Mouse (Mus musculus): ENCODE results near the gene Otor. TPM values are rescaled to one million over a fixed set of nuclear protein-coding genes. Genes with fewer than 3 reads are reported as not detected.

Otor gene
- polyA plus RNA-seq, 1 experiment from 2014 or later: 0.59 TPM

- WGBS: 50% methylated on average over 3 of the region's 3 CpGs
- no peaks in the 10 kb centered on the region for H3K9me3 ChIP-seq (ENCODE audit: control insufficient read depth, low read length)
- H3K4me3 ChIP-seq (ENCODE audit: low read depth, low read length): peak overlapping the region; percentile 4; the same call in 1 of the 2 replicates
- H3K4me2 ChIP-seq (replicated peaks; ENCODE audit: low read depth): no peak overlapping the region
- ATAC-seq (ENCODE audit: low FRiP score, low TSS enrichment): no peak
- H3K36me3 ChIP-seq (ENCODE audit: control insufficient read depth, insufficient read depth, low read length): no peaks in the 10 kb centered on the region
- no peak overlapping the region for H3K27ac ChIP-seq (replicated peaks)
- H3K27me3 ChIP-seq (ENCODE audit: control insufficient read depth, insufficient read depth, low read length): no peaks in the 10 kb centered on the region
- no peak for TF ChIP-seq CTCF (IDR thresholded peaks at IDR 0.05; ENCODE audit: low read depth)
- TF ChIP-seq EP300 (optimal IDR thresholded peaks at IDR 0.05): no peak
- H3K9ac ChIP-seq (ENCODE audit: low read length): no peak overlapping the region
- H3K4me1 ChIP-seq (replicated peaks; ENCODE audit: control insufficient read depth, insufficient read depth): no peaks in the 10 kb centered on the region
- DNase-seq (ENCODE audit: low spot score): no peak
Measured at GRCm38 (mm10) chr2:143081693-143082092, 3.4 kb downstream of the Otor start.

DNA sequence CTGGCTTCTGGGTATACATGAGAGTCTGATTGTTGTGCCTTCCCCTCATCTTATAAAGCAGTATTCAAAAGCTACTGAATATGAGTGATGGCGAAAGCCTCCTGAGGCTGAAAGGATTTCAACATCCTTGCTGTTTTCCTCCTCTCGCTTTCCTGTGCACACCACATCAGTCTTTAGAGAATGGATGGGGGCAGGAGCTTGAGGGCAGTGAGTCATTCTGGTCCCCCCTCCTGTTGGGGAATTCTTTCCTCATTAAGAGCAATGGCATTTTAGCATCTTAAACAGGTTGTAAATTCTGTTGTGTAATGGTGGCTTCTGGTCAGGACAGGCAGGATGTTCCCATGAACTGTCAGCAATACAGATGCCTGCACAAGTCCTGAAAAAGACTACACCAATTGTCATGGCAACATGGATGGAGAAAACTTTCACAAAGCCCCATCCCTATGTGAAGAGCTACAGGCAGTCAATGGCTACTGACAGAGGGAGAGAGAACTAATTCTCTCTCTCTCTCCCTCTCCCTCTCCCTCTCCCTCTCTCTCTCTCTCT, 6.7 kb downstream of the Otor start:
- Histone ChIP-seq H3K27me3 (ENCODE audit: control insufficient read depth, insufficient read depth, low read length) (no peaks in the 10 kb centered on the region), H3K9me3 (ENCODE audit: control insufficient read depth, low read length) (no peaks in the 10 kb centered on the region), H3K9ac (ENCODE audit: low read length) (no peak overlapping the region), H3K4me1 (replicated peaks; ENCODE audit: control insufficient read depth, insufficient read depth) (no peaks in the 10 kb centered on the region), H3K4me3 (ENCODE audit: low read depth, low read length) (no peak overlapping the region), H3K4me2 (replicated peaks; ENCODE audit: low read depth) (no peak overlapping the region), H3K27ac (replicated peaks) (no peak overlapping the region), H3K36me3 (ENCODE audit: control insufficient read depth, insufficient read depth, low read length) (no peaks in the 10 kb centered on the region)
- DNase-seq (ENCODE audit: low spot score) (no peak), ATAC-seq (ENCODE audit: low FRiP score, low TSS enrichment) (no peak)
- TF ChIP-seq CTCF (IDR thresholded peaks at IDR 0.05; ENCODE audit: low read depth) (no peak), EP300 (optimal IDR thresholded peaks at IDR 0.05) (no peak)
- 57% methylated on average over 2 of the region's 2 CpGs for WGBS

DNA sequence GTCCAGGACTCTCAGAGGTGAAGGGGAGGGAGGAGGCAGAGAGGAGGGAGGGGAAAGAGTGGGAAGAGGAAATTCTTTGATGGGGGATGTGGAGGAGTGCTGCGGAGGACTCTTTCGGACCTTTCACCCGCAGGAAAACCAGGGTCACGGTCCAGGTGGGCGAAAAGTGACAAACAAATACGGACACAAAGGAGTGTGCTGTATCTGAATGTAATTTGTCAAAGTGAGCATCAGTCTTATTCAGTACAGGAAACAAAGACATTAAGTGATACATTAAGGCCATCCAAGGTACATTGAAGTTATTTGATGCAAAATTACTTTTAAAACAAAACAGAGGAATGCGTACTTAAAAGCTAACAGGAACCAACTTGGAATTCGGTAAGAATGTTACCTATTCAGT, 11.6 kb downstream of the Otor start:
- H3K27ac ChIP-seq (replicated peaks): no peak overlapping the region
- H3K4me1 ChIP-seq (replicated peaks; ENCODE audit: control insufficient read depth, insufficient read depth): no peaks in the 10 kb centered on the region
- H3K9ac ChIP-seq (ENCODE audit: low read length): no peak overlapping the region
- no peak for DNase-seq (ENCODE audit: low spot score)
- H3K27me3 ChIP-seq (ENCODE audit: control insufficient read depth, insufficient read depth, low read length): no peaks in the 10 kb centered on the region
- no peak overlapping the region for H3K4me3 ChIP-seq (ENCODE audit: low read depth, low read length)
- WGBS: 46% methylated on average over 8 of the region's 8 CpGs
- no peaks in the 10 kb centered on the region for H3K36me3 ChIP-seq (ENCODE audit: control insufficient read depth, insufficient read depth, low read length)
- H3K9me3 ChIP-seq (ENCODE audit: control insufficient read depth, low read length): no peaks in the 10 kb centered on the region
- no peak overlapping the region for H3K4me2 ChIP-seq (replicated peaks; ENCODE audit: low read depth)
- TF ChIP-seq EP300 (optimal IDR thresholded peaks at IDR 0.05) (no peak), CTCF (IDR thresholded peaks at IDR 0.05; ENCODE audit: low read depth) (no peak)
- ATAC-seq (ENCODE audit: low FRiP score, low TSS enrichment): no peak

GRCm38 (mm10) chr2:143093726-143094125, 15.5 kb downstream of the Otor start:
- peak; percentile 52 for DNase-seq (ENCODE audit: low spot score)
- Histone ChIP-seq H3K9ac (ENCODE audit: low read length) (no peak overlapping the region), H3K36me3 (ENCODE audit: control insufficient read depth, insufficient read depth, low read length) (no peaks in the 10 kb centered on the region), H3K9me3 (ENCODE audit: control insufficient read depth, low read length) (no peaks in the 10 kb centered on the region), H3K27me3 (ENCODE audit: control insufficient read depth, insufficient read depth, low read length) (no peaks in the 10 kb centered on the region), H3K4me2 (replicated peaks; ENCODE audit: low read depth) (no peak overlapping the region), H3K27ac (replicated peaks) (no peak overlapping the region), H3K4me1 (replicated peaks; ENCODE audit: control insufficient read depth, insufficient read depth) (no peaks in the 10 kb centered on the region), H3K4me3 (ENCODE audit: low read depth, low read length) (no peak overlapping the region)
- TF ChIP-seq CTCF (IDR thresholded peaks at IDR 0.05; ENCODE audit: low read depth) (peak; percentile 87), EP300 (optimal IDR thresholded peaks at IDR 0.05) (no peak)
- 21% methylated on average over 6 of the region's 6 CpGs for WGBS
- peak; percentile 67; the same call in 1 of the 2 replicates for ATAC-seq (ENCODE audit: low FRiP score, low TSS enrichment)

DNA sequence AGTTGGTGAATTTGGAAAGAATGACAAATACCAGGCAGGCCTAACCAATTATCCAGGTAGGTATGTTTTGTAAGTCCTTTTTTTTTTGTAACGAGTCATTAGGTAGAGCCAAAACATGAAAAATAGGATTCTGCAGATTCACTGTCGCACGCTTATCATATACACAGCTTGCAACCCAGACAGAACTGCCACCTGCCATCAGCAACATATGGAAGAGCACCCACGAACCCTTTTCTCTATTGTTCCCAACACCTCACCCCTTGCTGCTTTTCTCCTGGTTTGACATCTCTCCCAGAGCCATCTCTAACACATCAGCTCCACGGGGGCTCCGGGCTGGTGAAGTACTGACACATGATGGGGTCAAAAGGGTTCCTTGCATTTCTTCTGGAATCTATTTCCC, 16.5 kb downstream of the Otor start:
- TF ChIP-seq EP300 (optimal IDR thresholded peaks at IDR 0.05): no peak
- TF ChIP-seq CTCF (IDR thresholded peaks at IDR 0.05; ENCODE audit: low read depth): no peak

DNA sequence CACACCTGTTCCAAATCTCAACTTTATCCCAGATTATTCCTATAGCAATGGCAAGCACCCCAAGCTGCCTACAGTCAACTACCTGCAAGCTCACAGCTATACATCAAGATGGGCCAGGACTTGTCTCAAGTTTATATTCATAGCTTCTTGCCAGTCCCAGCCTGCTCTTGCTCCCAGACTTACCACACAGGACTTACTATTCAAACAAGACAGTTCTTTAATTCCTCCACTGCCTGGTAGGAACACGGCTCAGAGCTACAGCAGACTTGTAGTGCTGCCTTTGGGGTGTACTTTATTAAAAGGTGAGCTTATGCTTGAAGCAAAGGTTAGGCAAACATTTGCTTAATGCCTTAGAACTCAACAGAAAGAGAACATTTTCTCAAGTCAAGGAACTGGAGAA, 18.9 kb downstream of the Otor start:
- H3K27ac ChIP-seq (replicated peaks): no peak overlapping the region
- H3K4me3 ChIP-seq (ENCODE audit: low read depth, low read length): no peak overlapping the region
- H3K4me1 ChIP-seq (replicated peaks; ENCODE audit: control insufficient read depth, insufficient read depth): no peaks in the 10 kb centered on the region
- whole genome bisulfite sequencing: 41% methylated on average over 1 of the region's 1 CpGs
- no peaks in the 10 kb centered on the region for H3K36me3 ChIP-seq (ENCODE audit: control insufficient read depth, insufficient read depth, low read length)
- ATAC-seq (ENCODE audit: low FRiP score, low TSS enrichment) (peak; percentile 47; the same call in 1 of the 2 replicates), DNase-seq (ENCODE audit: low spot score) (no peak)
- no peaks in the 10 kb centered on the region for H3K9me3 ChIP-seq (ENCODE audit: control insufficient read depth, low read length)
- no peak overlapping the region for H3K9ac ChIP-seq (ENCODE audit: low read length)
- no peaks in the 10 kb centered on the region for H3K27me3 ChIP-seq (ENCODE audit: control insufficient read depth, insufficient read depth, low read length)
- H3K4me2 ChIP-seq (replicated peaks; ENCODE audit: low read depth): no peak overlapping the region
- TF ChIP-seq CTCF (IDR thresholded peaks at IDR 0.05; ENCODE audit: low read depth) (no peak), EP300 (optimal IDR thresholded peaks at IDR 0.05) (no peak)

More for the DNA sequence above, 16.5 kb downstream of the Otor start:
- no peaks in the 10 kb centered on the region for H3K36me3 ChIP-seq (ENCODE audit: control insufficient read depth, insufficient read depth, low read length)
- WGBS: 62% methylated on average over 6 of the region's 6 CpGs
- H3K9ac ChIP-seq (ENCODE audit: low read length): no peak overlapping the region
- no peak overlapping the region for H3K4me3 ChIP-seq (ENCODE audit: low read depth, low read length)
- ATAC-seq (ENCODE audit: low FRiP score, low TSS enrichment) (no peak), DNase-seq (ENCODE audit: low spot score) (no peak)
- no peak overlapping the region for H3K4me2 ChIP-seq (replicated peaks; ENCODE audit: low read depth)
- no peaks in the 10 kb centered on the region for H3K9me3 ChIP-seq (ENCODE audit: control insufficient read depth, low read length)
- no peaks in the 10 kb centered on the region for H3K4me1 ChIP-seq (replicated peaks; ENCODE audit: control insufficient read depth, insufficient read depth)
- no peaks in the 10 kb centered on the region for H3K27me3 ChIP-seq (ENCODE audit: control insufficient read depth, insufficient read depth, low read length)
- H3K27ac ChIP-seq (replicated peaks): no peak overlapping the region

All from stomach, postnatal 0 days (tissue).